Mouse (Mus musculus): ENCODE data around the gene Pip5k1b. TPM values are rescaled to one million over a fixed set of nuclear protein-coding genes. Genes with fewer than 3 reads are reported as not detected.

The Pip5k1b gene
- total RNA-seq, 1 experiment: 2.1 TPM

GRCm38 (mm10) chr19:24475281-24475680, 80.4 kb downstream of the Pip5k1b start:
- Histone ChIP-seq H3K27ac (ENCODE audit: insufficient read depth, low read depth, low read length, poor library complexity, severe bottlenecking) (no peak overlapping the region), H3K4me1 (ENCODE audit: control insufficient read depth in 2 of 2, insufficient read depth in 2 of 2, low read length in 2 of 2, poor library complexity in 1 of 2) (peaks cover 3 to 7% of the 10 kb centered on the region in 2 experiments; a peak in 2 of 4 replicates), H3K9ac (ENCODE audit: insufficient read depth, low read depth, low read length, poor library complexity, severe bottlenecking) (no peak overlapping the region), H3K4me3 (ENCODE audit: insufficient read depth in 1 of 2, low read depth in 1 of 2, low read length in 2 of 2, poor library complexity in 1 of 2, severe bottlenecking in 1 of 2) (no peak overlapping the region), H3K36me3 (ENCODE audit: control insufficient read depth, insufficient read depth, low read length, poor library complexity, severe bottlenecking) (no peaks in the 10 kb centered on the region), H3K9me3 (ENCODE audit: control insufficient read depth, insufficient read depth, low read depth, low read length) (no peaks in the 10 kb centered on the region)
- in situ Hi-C loops (cut with MboI; ENCODE audit: low sequenced_read_pairs in 2 of 2, unreplicated experiment in 2 of 2): no loop called here
- TF ChIP-seq CHD2 (IDR thresholded peaks at IDR 0.05; ENCODE audit: low read depth, low read length) (no peak), ZC3H11A (IDR thresholded peaks at IDR 0.05; ENCODE audit: borderline replicate concordance, low read depth, low read length) (no peak)
- DNase-seq (ENCODE audit: low read depth, low spot score): no peak

GRCm38 (mm10) chr19:24472512-24472911, 83.2 kb downstream of the Pip5k1b start:
- in situ Hi-C loops (cut with MboI; ENCODE audit: low sequenced_read_pairs in 2 of 2, unreplicated experiment in 2 of 2): no loop called here
- no peaks in the 10 kb centered on the region for H3K9me3 ChIP-seq (ENCODE audit: control insufficient read depth, insufficient read depth, low read depth, low read length)
- no peak overlapping the region for H3K27ac ChIP-seq (ENCODE audit: insufficient read depth, low read depth, low read length, poor library complexity, severe bottlenecking)
- H3K36me3 ChIP-seq (ENCODE audit: control insufficient read depth, insufficient read depth, low read length, poor library complexity, severe bottlenecking): no peaks in the 10 kb centered on the region
- H3K4me3 ChIP-seq (ENCODE audit: insufficient read depth in 1 of 2, low read depth in 1 of 2, low read length in 2 of 2, poor library complexity in 1 of 2, severe bottlenecking in 1 of 2): no peak overlapping the region
- TF ChIP-seq MAFK (IDR thresholded peaks at IDR 0.05; ENCODE audit: insufficient read depth, low read depth, low read length): no peak
- no peak for TF ChIP-seq CHD2 (IDR thresholded peaks at IDR 0.05; ENCODE audit: low read depth, low read length)
- TF ChIP-seq HCFC1 (IDR thresholded peaks at IDR 0.05; ENCODE audit: borderline replicate concordance, insufficient read depth, low read length): no peak
- TF ChIP-seq ZNF384 (IDR thresholded peaks at IDR 0.05; ENCODE audit: low read depth, low read length): no peak
- TF ChIP-seq ZC3H11A (IDR thresholded peaks at IDR 0.05; ENCODE audit: borderline replicate concordance, low read depth, low read length): no peak
- H3K4me1 ChIP-seq (ENCODE audit: control insufficient read depth in 2 of 2, insufficient read depth in 2 of 2, low read length in 2 of 2, poor library complexity in 1 of 2): 0 out of 4 replicates have a peak, but pooled peaks cover 0 to 3% of the 10 kb centered on the region in 2 experiments
- H3K9ac ChIP-seq (ENCODE audit: insufficient read depth, low read depth, low read length, poor library complexity, severe bottlenecking): no peak overlapping the region
- no peak for DNase-seq (ENCODE audit: low read depth, low spot score)

GRCm38 (mm10) chr19:24471538-24471937, 84.1 kb downstream of the Pip5k1b start:
- Histone ChIP-seq H3K4me1 (ENCODE audit: control insufficient read depth in 2 of 2, insufficient read depth in 2 of 2, low read length in 2 of 2, poor library complexity in 1 of 2) (0 out of 4 replicates have a peak, but pooled peaks cover 0 to 3% of the 10 kb centered on the region in 2 experiments), H3K9ac (ENCODE audit: insufficient read depth, low read depth, low read length, poor library complexity, severe bottlenecking) (no peak overlapping the region), H3K4me3 (ENCODE audit: insufficient read depth in 1 of 2, low read depth in 1 of 2, low read length in 2 of 2, poor library complexity in 1 of 2, severe bottlenecking in 1 of 2) (no peak overlapping the region), H3K9me3 (ENCODE audit: control insufficient read depth, insufficient read depth, low read depth, low read length) (no peaks in the 10 kb centered on the region), H3K36me3 (ENCODE audit: control insufficient read depth, insufficient read depth, low read length, poor library complexity, severe bottlenecking) (no peaks in the 10 kb centered on the region), H3K27ac (ENCODE audit: insufficient read depth, low read depth, low read length, poor library complexity, severe bottlenecking) (no peak overlapping the region)
- TF ChIP-seq CHD2 (IDR thresholded peaks at IDR 0.05; ENCODE audit: low read depth, low read length): no peak
- TF ChIP-seq ZC3H11A (IDR thresholded peaks at IDR 0.05; ENCODE audit: borderline replicate concordance, low read depth, low read length): no peak
- no peak for TF ChIP-seq HCFC1 (IDR thresholded peaks at IDR 0.05; ENCODE audit: borderline replicate concordance, insufficient read depth, low read length)
- no peak for TF ChIP-seq MAFK (IDR thresholded peaks at IDR 0.05; ENCODE audit: insufficient read depth, low read depth, low read length)
- TF ChIP-seq ZNF384 (IDR thresholded peaks at IDR 0.05; ENCODE audit: low read depth, low read length): no peak
- DNase-seq (ENCODE audit: low read depth, low spot score): no peak
- in situ Hi-C loops (cut with MboI; ENCODE audit: low sequenced_read_pairs in 2 of 2, unreplicated experiment in 2 of 2): no loop called here

- Histone ChIP-seq H3K9me3 (ENCODE audit: control insufficient read depth, insufficient read depth, low read depth, low read length) (no peaks in the 10 kb centered on the region), H3K4me3 (ENCODE audit: insufficient read depth in 1 of 2, low read depth in 1 of 2, low read length in 2 of 2, poor library complexity in 1 of 2, severe bottlenecking in 1 of 2) (no peak overlapping the region), H3K36me3 (ENCODE audit: control insufficient read depth, insufficient read depth, low read length, poor library complexity, severe bottlenecking) (no peaks in the 10 kb centered on the region), H3K27ac (ENCODE audit: insufficient read depth, low read depth, low read length, poor library complexity, severe bottlenecking) (no peak overlapping the region), H3K4me1 (ENCODE audit: control insufficient read depth in 2 of 2, insufficient read depth in 2 of 2, low read length in 2 of 2, poor library complexity in 1 of 2) (no peaks in the 10 kb centered on the region), H3K9ac (ENCODE audit: insufficient read depth, low read depth, low read length, poor library complexity, severe bottlenecking) (no peak overlapping the region)
- in situ Hi-C loops (cut with MboI; ENCODE audit: low sequenced_read_pairs in 2 of 2, unreplicated experiment in 2 of 2): no loop called here
- TF ChIP-seq ZC3H11A (IDR thresholded peaks at IDR 0.05; ENCODE audit: borderline replicate concordance, low read depth, low read length): no peak
- no peak for DNase-seq (ENCODE audit: low read depth, low spot score)
Observed at GRCm38 (mm10) chr19:24469216-24469615, 86.5 kb downstream of the Pip5k1b start.

GRCm38 (mm10) chr19:24468616-24469015, 87.1 kb downstream of the Pip5k1b start:
- Histone ChIP-seq H3K9ac (ENCODE audit: insufficient read depth, low read depth, low read length, poor library complexity, severe bottlenecking) (no peak overlapping the region), H3K9me3 (ENCODE audit: control insufficient read depth, insufficient read depth, low read depth, low read length) (no peaks in the 10 kb centered on the region), H3K27ac (ENCODE audit: insufficient read depth, low read depth, low read length, poor library complexity, severe bottlenecking) (no peak overlapping the region), H3K36me3 (ENCODE audit: control insufficient read depth, insufficient read depth, low read length, poor library complexity, severe bottlenecking) (no peaks in the 10 kb centered on the region), H3K4me3 (ENCODE audit: insufficient read depth in 1 of 2, low read depth in 1 of 2, low read length in 2 of 2, poor library complexity in 1 of 2, severe bottlenecking in 1 of 2) (no peak overlapping the region), H3K4me1 (ENCODE audit: control insufficient read depth in 2 of 2, insufficient read depth in 2 of 2, low read length in 2 of 2, poor library complexity in 1 of 2) (no peaks in the 10 kb centered on the region)
- in situ Hi-C loops (cut with MboI; ENCODE audit: low sequenced_read_pairs in 2 of 2, unreplicated experiment in 2 of 2): no loop called here
- DNase-seq (ENCODE audit: low read depth, low spot score): no peak
- TF ChIP-seq MAFK (IDR thresholded peaks at IDR 0.05; ENCODE audit: insufficient read depth, low read depth, low read length) (no peak), HCFC1 (IDR thresholded peaks at IDR 0.05; ENCODE audit: borderline replicate concordance, insufficient read depth, low read length) (no peak), CHD2 (IDR thresholded peaks at IDR 0.05; ENCODE audit: low read depth, low read length) (no peak), ZC3H11A (IDR thresholded peaks at IDR 0.05; ENCODE audit: borderline replicate concordance, low read depth, low read length) (no peak), ZNF384 (IDR thresholded peaks at IDR 0.05; ENCODE audit: low read depth, low read length) (no peak)
